Mouse (Mus musculus) CD8-positive naive resting alpha-beta T cell, adult 2 months (primary cell): ENCODE measurements at regions not wholly inside any gene's neighbourhood (a gene's known extent, or its start where the extent isn't known, plus 50 kb on each side); places are given as distances from the start of the nearest gene placed in this dataset.

Source experiments
- DNase-seq, 2 experiments: peaks; one replicate each; pipeline ENCODE4 v3.0.0; 2022; ENCODE audit warnings: low read depth in 2 of 2, low spot score in 2 of 2

DNA sequence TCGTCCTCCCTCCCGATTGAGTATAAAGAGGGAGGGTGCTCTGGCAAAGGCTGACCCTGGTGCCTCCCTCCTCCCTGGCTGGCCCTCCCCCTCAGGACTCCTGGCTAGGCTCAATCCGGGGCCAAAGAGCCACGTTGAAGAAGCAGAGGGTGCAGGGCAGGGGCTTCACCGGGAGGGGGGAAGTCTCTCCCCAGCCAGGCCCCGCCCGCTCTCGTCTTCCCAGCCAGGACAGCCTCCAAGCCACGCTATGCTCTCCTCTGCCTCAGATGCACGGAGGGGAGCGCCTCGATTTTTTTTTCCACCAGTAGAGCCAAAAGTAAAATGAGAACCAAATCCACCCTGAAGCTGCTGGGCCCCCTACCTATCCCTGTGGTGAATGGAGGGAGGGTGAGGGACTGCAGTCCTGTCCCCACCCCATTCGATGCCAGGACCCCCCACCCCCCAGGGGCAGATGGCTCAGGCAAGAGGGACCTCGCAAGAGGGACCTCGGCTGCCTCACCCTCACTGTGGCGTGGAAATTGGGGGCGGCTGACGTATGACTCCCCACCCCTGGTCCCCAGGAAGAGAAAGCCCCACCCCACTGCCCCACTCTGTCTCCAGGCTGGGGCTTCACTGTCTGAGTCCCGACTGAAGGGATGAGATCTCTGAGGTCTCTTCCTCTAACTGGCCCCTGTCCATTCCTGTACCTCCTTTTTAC is 53.2 kb upstream of the Col1a1 start:
- no peak for DNase-seq

DNA sequence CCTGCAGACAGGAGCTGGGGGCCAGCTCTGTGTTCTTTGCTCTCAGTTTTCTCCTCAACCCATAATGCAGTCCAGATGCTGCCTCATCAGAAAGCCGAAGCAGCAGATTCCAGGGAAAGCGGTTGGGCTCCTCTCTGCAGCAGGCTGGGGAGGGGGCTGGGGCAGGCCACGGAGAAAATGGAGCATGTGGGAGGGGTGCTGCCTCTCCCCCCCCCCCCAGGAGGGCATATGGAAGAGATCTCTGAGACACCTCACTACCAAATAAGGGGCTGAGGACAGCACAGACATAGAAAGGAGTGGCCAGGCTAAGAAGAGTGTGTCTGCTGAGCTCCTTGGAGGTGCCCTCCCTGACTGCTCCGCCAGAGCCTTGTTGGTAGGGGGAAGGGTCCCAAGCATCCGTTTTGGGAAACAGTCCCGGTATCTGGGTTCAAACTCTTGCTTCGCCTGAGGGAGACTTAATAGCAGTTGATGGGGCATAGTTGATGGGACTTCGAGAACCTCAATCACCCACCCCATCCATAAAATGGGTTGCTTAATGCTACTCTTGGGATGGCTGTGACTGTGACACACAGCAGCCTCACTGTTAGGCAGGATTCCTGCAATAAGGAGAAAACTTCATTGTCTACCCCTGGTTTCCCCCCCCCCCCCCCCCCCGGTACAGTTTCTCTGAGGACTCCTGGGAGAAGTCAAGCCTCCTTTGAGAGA is 53.9 kb upstream of the Col1a1 start:
- DNase-seq, result no peak

DNA sequence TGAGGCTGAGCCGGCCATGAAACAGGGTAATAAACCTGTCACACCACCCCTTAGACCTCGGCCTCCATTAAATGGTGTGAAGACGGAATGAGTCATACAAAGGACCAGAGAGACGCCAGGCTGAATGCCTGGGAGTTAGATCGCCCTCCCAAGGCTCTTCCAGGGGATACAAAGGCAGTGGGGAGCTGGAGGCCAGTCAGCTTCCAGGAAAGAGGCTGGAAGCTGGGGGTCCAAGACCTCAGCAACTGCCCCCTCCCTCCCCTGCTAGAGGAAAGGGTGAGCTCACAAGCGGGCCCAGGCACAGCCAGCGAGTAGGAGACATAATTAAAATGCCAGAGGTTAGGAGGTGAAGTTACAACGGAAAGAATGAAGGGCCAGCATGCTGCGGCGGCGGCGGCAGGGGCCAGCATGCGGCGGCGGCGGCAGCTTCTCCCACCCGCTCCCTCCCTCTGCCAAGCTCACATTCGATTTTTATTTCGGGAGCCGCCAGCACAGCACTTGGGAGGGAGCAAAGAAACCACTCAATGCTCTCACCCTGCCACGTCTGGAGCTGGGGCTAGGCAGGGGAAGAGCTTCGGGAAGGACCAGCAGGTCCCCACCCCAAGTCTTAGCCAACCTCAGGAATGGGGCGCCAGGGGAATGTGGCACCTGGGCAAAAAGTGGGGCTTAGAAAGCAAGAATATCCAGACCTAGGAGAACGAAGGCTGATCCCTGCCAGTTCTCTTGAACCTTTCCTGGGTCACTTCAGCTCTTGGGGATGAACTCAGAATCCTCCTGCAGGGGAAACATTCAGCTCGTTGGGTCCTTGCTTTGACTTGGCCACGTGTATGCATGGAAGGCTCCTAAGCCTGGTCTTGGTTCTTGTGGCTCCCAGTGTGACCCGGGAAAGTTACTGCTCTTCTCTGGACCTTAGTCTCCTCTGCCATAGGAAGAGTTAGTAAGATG is 54.9 kb upstream of the Col1a1 start:
- DNase-seq, result no peak

DNA sequence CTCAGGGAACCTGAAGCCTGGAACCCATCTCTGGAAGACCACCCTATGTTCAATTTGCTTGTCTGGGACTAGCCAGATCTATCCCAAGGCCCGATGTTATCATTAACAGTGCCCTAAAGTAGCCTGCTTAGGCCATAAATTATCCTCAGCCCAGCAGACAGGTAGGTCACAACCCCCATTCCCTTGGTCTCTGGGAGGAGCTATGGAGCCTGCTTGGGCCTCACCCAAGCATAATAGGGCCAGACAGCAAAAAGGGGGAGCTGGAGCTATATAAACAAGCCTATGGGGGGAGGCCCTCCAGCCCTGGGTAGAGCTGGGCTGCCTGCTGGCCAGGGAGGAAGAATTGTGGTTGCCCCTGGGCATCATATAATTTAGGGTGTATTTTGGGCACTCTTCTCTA is 59.3 kb upstream of the Col1a1 start:
- DNase-seq, result no peak

GRCm38 (mm10) chr11:94875026-94875425 is 61.0 kb upstream of the Col1a1 start:
- no peak for DNase-seq

DNA sequence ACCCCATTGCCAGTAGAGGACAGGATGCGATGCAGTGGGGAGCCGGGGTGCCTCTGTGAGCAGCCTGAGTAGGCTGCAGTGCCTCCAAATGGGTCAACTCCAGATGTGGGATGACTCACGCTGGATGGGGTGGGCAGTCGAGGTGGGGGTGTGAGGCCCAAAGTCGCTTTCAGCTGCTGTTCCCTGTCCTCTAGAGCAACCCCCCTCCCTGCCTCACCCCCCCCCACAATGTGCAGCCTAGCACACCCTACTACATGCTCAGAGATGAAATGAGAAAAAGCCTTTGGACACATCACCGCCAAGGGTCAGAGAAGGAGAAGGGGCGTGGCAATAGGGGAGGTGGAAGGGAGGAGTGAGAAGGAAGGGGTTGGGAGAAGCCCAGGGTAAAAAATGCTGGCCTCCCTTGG is 61.9 kb upstream of the Col1a1 start:
- no peak for DNase-seq

- DNase-seq, result no peak
These were observed 62.3 kb upstream of the Col1a1 start for GRCm38 (mm10) chr11:94873693-94874092.

- DNase-seq, result no peak
These were observed 63.1 kb upstream of the Col1a1 start for GRCm38 (mm10) chr11:94872921-94873320.

DNA sequence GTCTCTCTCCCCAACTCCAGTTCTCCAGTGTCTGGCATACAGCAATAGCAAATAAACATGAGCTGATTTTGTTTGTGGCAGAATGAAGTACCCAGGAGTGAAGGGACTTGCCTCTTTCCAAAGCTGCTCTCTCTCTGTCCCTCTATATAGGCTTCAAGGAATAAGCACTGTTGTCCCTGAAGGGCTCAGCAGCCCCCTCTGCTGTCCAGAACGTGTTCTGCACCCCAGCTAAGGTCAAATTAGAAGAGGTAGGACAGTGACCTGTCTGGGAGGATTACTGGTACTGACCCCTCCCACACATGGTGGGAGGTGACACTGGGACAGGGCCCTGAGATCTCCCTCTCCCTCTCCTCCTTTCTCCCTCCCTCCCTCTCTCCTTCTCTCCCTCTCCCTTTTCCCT is 65.7 kb upstream of the Col1a1 start:
- DNase-seq, result peak; percentile 10 to 26

DNA sequence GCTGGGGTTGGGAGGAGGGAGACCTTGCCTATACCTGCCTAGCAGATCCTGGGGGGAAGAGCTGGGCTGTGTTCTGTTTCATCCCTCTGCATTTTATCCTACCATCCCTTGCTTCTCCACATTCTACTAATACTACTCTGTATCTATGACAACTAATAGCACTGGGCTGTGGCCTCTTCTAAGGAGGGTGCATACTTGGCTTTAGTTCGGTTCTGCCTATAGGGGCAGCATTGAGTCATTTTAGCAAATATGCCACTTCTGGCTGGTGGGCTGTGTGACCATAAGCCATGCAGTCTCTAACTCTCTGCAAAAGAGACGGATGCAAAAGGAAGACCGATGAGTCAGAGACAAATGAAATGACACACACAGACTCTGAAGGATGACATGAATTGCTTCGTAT is 66.2 kb upstream of the Col1a1 start:
- DNase-seq, result peak in 1 of 2 experiments; percentile 7

DNA sequence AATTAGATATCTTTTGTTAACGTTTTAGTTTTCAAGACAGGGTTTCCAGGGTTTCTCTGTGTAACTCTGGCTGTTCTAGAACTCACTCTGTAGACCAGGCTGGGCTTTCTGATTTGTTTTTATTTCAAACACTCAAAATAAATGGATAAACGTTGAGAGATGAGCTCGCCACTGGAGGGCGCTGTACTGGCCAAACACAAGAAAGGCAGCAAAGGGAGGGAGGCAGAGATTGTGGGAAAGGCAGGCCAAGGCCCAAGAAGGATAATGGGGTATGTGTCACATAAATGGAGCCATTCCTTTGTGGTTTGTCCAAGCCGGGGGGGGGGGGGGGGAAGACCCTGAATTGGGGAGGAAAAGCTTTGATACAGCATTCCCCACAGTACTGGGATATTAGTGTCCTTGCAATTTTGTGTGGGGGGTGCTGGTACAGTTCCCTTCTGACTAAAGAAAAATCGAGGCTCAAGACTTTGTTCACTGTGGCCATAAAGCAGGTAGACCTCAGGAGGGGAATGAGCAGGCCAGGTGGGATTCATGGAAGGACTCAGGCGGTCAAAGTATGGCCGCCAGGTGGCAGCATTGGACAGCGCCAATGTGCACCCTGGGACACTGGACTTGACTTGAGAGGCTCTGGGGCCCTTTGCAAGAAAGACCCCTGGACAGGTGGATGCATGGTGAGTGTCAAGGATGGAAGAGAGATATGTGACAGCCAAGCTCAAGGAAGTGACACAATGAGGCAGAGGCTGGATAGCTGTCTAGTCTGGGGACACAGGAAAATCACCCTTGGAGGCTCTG is 69.7 kb upstream of the Col1a1 start:
- peak; percentile 5 to 23 for DNase-seq

GRCm38 (mm10) chr11:94850129-94850528 is 67.6 kb upstream of the Tmem92 start:
- DNase-seq, result no peak

GRCm38 (mm10) chr11:94839133-94839532 is 56.6 kb upstream of the Tmem92 start:
- DNase-seq, result no peak

DNA sequence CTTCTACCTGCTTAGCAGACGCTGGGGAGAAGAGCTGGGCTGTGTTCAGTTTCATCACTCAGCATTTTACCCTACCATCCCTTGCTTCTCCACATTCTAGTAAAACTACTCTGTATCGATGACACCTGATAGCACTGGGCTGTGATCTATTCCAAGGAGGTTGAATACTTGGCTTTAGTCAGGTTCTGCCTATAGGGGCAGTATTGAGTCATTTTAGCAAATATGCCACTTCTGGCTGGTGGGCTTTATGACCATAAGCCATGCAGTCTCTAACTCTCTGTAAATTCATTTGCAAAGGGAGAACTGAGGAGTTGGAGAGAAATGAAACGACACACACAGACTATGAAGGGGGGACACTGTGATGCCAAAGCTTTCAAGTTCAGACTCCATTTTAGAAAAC is 55.6 kb upstream of the Tmem92 start:
- DNase-seq, result no peak

GRCm38 (mm10) chr11:94836347-94836746 is 53.8 kb upstream of the Tmem92 start:
- DNase-seq, result no peak

GRCm38 (mm10) chr11:94832246-94832985 is 49.9 kb upstream of the Tmem92 start:
- DNase-seq, result peak; percentile 43
